Mouse (Mus musculus) testis, adult 10 weeks (tissue): ENCODE data around the gene Dnah14. TPM values are rescaled to one million over a fixed set of nuclear protein-coding genes. Genes with fewer than 3 reads are reported as not detected.

ENCODE experiments used
- polyA plus RNA-seq: library from polyadenylated mRNA; stranded (reverse); fragments of 350-450 nt; fragmentation: Illumina TruSeq; extraction: RNeasy Lipid Tissue Mini Kit (QIAGEN cat#74804); gene quantifications from one replicate; pipeline ENCODE4 v1.2.3, GENCODE M21; 2014; ENCODE audit warnings: low read depth, low replicate concordance

Gene Dnah14
- polyA plus RNA-seq, result 73.3 TPM

GRCm38 (mm10) chr1:181576322-181576721, at the start of gene Dnah14:
Gene Dnah14 (plus strand): TSS chr1:181576559.

GRCm38 (mm10) chr1:181842781-181843180, 266.4 kb downstream of the Dnah14 start, which contains the start of gene Lbr:
Gene Lbr (minus strand): TSS chr1:181843046.

Other genes with a start within 250 kb of the Dnah14 start
- gene Cnih3, start 223.9 kb upstream of the Dnah14 start, polyA plus RNA-seq, result not detected
- not detected for gene Ccdc121, start 65.1 kb upstream of the Dnah14 start, polyA plus RNA-seq